Mouse (Mus musculus) liver, embryonic 14.5 days (tissue): ENCODE measurements at regions not wholly inside any gene's neighbourhood (a gene's known extent, or its start where the extent isn't known, plus 50 kb on each side); places are given as distances from the start of the nearest gene placed in this dataset.

Experiments
- CTCF ChIP-seq: IDR thresholded peaks from 2 replicates; pipeline ENCODE4 v1.5.1; 2016; ENCODE audit warnings: antibody characterized with exemption, low read depth, control low read depth
- EP300 ChIP-seq: IDR thresholded peaks from 2 replicates; pipeline ENCODE4 v1.6.1; 2016; ENCODE audit warnings: antibody characterized with exemption, low read depth

GRCm38 (mm10) chr2:179318046-179318445 lies 124.2 kb upstream of the Cdh4 start:
- no peak for TF ChIP-seq EP300
- no peak for TF ChIP-seq CTCF
